Mouse (Mus musculus) hindbrain, embryonic 14.5 days (tissue): ENCODE results near the gene Calr3. TPM values are rescaled to one million over a fixed set of nuclear protein-coding genes. Genes with fewer than 3 reads are reported as not detected.

Source experiments
- ATAC-seq: fragments of 200-750 bp; cut with Nextera tagmentation; 2 replicates; pipeline ENCODE4 v1.8.0; 2017; ENCODE audit warnings: moderate number of reproducible peaks, mild to moderate bottlenecking, moderate TSS enrichment, moderate library complexity; ENCODE audit not compliant: low FRiP score
- DNase-seq: peaks from one replicate; pipeline ENCODE4 v3.0.0-alpha.2; 2015; ENCODE audit warnings: low spot score
- H3K27ac ChIP-seq: fragments of 300-500 bp; sonication (generic); 2 replicates; pipeline ENCODE4 v1.5.1; 2014; ENCODE audit warnings: mild to moderate bottlenecking, moderate library complexity
- H3K27me3 ChIP-seq: fragments of 300-500 bp; sonication (generic); 2 replicates; pipeline ENCODE4 v1.6.1; 2014; ENCODE audit warnings: mild to moderate bottlenecking, low read length, mixed read lengths; ENCODE audit not compliant: control insufficient read depth, insufficient read depth
- H3K36me3 ChIP-seq: fragments of 300-500 bp; sonication (generic); replicated peaks from 2 replicates; pipeline ENCODE4 v1.6.1; 2014; ENCODE audit not compliant: control insufficient read depth, insufficient read depth
- H3K4me1 ChIP-seq: fragments of 300-500 bp; sonication (generic); replicated peaks from 2 replicates; pipeline ENCODE4 v1.6.1; 2014; ENCODE audit warnings: antibody characterized with exemption, low read length, mixed read lengths; ENCODE audit not compliant: control insufficient read depth, insufficient read depth
- H3K4me2 ChIP-seq: fragments of 300-500 bp; sonication (generic); replicated peaks from 2 replicates; pipeline ENCODE4 v1.6.1; 2014; ENCODE audit warnings: mild to moderate bottlenecking, moderate library complexity
- H3K4me3 ChIP-seq: fragments of 300-500 bp; sonication (generic); replicated peaks from 2 replicates; pipeline ENCODE4 v1.5.1; 2014; ENCODE audit warnings: mild to moderate bottlenecking, low read length
- H3K9ac ChIP-seq: fragments of 300-500 bp; sonication (generic); 2 replicates; pipeline ENCODE4 v1.6.1; 2014
- H3K9me3 ChIP-seq: fragments of 300-500 bp; sonication (generic); 2 replicates; pipeline ENCODE4 v1.6.1; 2016; ENCODE audit warnings: low read length; ENCODE audit not compliant: control insufficient read depth
- WGBS: fragments of 180-500 bp; shearing (Covaris S2); extraction: QIAGEN DNeasy Blood & Tissue Kit; methylation state at CpG from one replicate; pipeline ENCODE4 v1.1.7; 2014; 5-methylcytosine and 5-hydroxymethylcytosine counted together
- microRNA-seq: library from miRNA; unstranded; fragments of <30 nt; microRNA quantifications from one replicate; pipeline ENCODE4, GENCODE M21; 2016
- polyA plus RNA-seq: library from polyadenylated mRNA; unstranded; fragments of >200 nt; fragmentation: Nextera tagmentation; extraction: Ambion mirVana; gene quantifications from 2 replicates; pipeline ENCODE4 v1.2.1, GENCODE M21; 2014

Calr3 gene
- polyA plus RNA-seq, 1 experiment from 2014 or later, result 0.92 TPM

DNA sequence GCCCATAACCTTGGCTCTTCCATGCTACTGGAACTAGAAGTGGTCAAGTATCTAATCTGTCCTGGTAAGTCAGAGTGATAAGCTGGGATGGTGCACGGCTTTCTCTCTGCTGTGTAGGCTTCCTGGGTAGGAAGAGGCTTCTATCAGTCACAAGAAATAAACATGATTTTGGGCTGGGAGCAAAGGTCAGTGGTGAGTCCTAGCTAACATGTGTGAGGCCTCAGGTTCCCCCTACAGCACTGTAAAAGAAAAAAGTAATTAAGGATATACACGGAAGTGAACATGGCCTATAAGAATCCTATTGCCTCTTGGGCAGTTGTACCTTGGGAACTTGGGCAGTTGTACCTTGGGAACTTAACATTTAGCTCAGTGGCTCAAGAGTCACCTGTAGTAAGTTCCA, 66.8 kb downstream of the Calr3 start:
- no peak for DNase-seq
- Histone ChIP-seq H3K4me1 (no peaks in the 10 kb centered on the region), H3K9me3 (no peaks in the 10 kb centered on the region), H3K4me2 (no peak overlapping the region), H3K27ac (no peak overlapping the region), H3K9ac (no peak overlapping the region), H3K4me3 (no peak overlapping the region), H3K27me3 (no peaks in the 10 kb centered on the region), H3K36me3 (peaks cover 97% of the 10 kb centered on the region)
- ATAC-seq, result no peak
- WGBS, result 91% methylated on average over 2 of the region's 2 CpGs

DNA sequence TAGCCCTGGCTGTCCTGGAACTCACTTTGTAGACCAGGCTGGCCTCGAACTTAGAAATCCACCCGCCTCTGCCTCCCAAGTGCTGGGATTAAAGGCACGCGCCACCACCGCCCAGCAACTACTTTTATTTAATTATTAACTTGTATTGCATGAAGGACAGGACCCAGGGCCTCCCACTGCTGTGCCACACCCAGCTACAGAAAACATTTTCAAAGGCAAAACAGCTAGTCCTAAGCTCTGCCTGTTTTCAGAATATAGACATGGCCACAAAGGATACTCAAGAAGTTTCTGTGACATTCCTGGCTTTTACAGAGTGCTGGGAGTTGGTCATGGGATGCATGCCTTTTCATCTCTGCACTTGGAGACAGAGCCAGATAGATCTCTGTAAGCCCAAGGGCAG, 67.4 kb downstream of the Calr3 start:
- Histone ChIP-seq H3K4me3 (no peak overlapping the region), H3K9ac (no peak overlapping the region), H3K27me3 (no peaks in the 10 kb centered on the region), H3K9me3 (no peaks in the 10 kb centered on the region), H3K27ac (no peak overlapping the region), H3K4me2 (no peak overlapping the region), H3K4me1 (no peaks in the 10 kb centered on the region), H3K36me3 (peaks cover 97% of the 10 kb centered on the region)
- DNase-seq (no peak), ATAC-seq (no peak)
- 93% methylated on average over 5 of the region's 5 CpGs for whole genome bisulfite sequencing

DNA sequence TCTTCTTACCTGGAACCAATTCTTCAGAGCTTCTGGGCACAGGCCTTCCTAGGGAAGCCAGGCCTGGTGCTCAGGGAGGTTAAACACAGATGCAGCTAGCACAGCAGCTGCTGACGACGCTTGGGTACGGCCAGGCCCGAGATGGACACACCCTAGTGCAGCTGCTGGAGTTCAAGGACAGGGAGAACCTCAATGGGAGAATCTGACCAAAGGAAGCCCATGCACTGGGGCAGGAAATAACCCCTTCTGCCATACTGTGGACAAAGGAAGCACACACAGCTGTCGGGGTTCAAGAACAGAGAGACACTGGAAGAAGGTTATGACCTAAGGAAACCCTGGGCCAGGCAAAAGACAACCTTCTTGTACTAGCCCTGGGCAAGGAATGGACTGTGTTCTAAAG, 68.5 kb downstream of the Calr3 start:
- H3K27ac ChIP-seq, result no peak overlapping the region
- peaks cover 98% of the 10 kb centered on the region for H3K36me3 ChIP-seq
- H3K9me3 ChIP-seq, result no peaks in the 10 kb centered on the region
- no peak for ATAC-seq
- no peak for DNase-seq
- H3K4me2 ChIP-seq, result no peak overlapping the region
- 85% methylated on average over 5 of the region's 5 CpGs for WGBS
- no peaks in the 10 kb centered on the region for H3K4me1 ChIP-seq
- no peak overlapping the region for H3K4me3 ChIP-seq
- no peaks in the 10 kb centered on the region for H3K27me3 ChIP-seq
- no peak overlapping the region for H3K9ac ChIP-seq

Small RNA genes within 50 kb of the gene (microRNA-seq; reads per million reads assigned to microRNA genes)
- gene Mir7068, result 1.8 reads per million, percentile 5 among the genes with 10 or more reads in this experiment

Other genes with a start within 250 kb of the Calr3 start
- gene Cib3, start 231.0 kb downstream of the Calr3 start, polyA plus RNA-seq, result not detected in 2 replicates
- gene Gm11034, start 230.2 kb downstream of the Calr3 start, polyA plus RNA-seq, result not detected in 2 replicates
- gene Fam32a, start 224.1 kb downstream of the Calr3 start, polyA plus RNA-seq, result 62.7 and 70.1 TPM in 2 replicates
- gene Ap1m1, start 203.9 kb downstream of the Calr3 start, polyA plus RNA-seq, result 212 and 221 TPM in 2 replicates
- 13.1 and 14.3 TPM in 2 replicates for gene Gm10282, start 138.6 kb downstream of the Calr3 start, polyA plus RNA-seq
- gene Klf2, start 124.8 kb downstream of the Calr3 start, polyA plus RNA-seq, result 6.8 and 9.5 TPM in 2 replicates
- gene Eps15l1, start 22.4 kb downstream of the Calr3 start, polyA plus RNA-seq, result 59.3 and 60.5 TPM in 2 replicates
- 14.4 and 14.9 TPM in 2 replicates for gene 1700030K09Rik, start within 50 bp of the Calr3 start, polyA plus RNA-seq
- 47.2 and 52.3 TPM in 2 replicates for gene Cherp, start 31.4 kb upstream of the Calr3 start, polyA plus RNA-seq
- 11.0 and 12.8 TPM in 2 replicates for gene Slc35e1, start 48.7 kb upstream of the Calr3 start, polyA plus RNA-seq
- 13.4 and 15.8 TPM in 2 replicates for gene Med26, start 104.4 kb upstream of the Calr3 start, polyA plus RNA-seq
- gene Smim7, start 127.2 kb upstream of the Calr3 start, polyA plus RNA-seq, result 131 and 140 TPM in 2 replicates
- gene Tmem38a, start 128.2 kb upstream of the Calr3 start, polyA plus RNA-seq, result 34.2 TPM in 2 replicates
- 2.4 and 2.7 TPM in 2 replicates for gene Nwd1, start 202.8 kb upstream of the Calr3 start, polyA plus RNA-seq